Mouse (Mus musculus): Measurements from ENCODE around the gene Klhl22. TPM values are rescaled to one million over a fixed set of nuclear protein-coding genes. Genes with fewer than 3 reads are reported as not detected.
A peak's percentile ranks its signal among the peaks of the same experiment; 100 is the strongest.

Gene Klhl22
- total RNA-seq, 1 experiment from 2014 or later, result 10.5 TPM

GRCm38 (mm10) chr16:17745067-17745466, 14.4 kb upstream of the Klhl22 start:
- no peak for ATAC-seq (ENCODE audit: extremely low read depth, insufficient number of reproducible peaks, low FRiP score, poor library complexity, severe bottlenecking)

GRCm38 (mm10) chr16:17753001-17753400, 6.4 kb upstream of the Klhl22 start:
- no peak for ATAC-seq (ENCODE audit: extremely low read depth, insufficient number of reproducible peaks, low FRiP score, poor library complexity, severe bottlenecking)

GRCm38 (mm10) chr16:17753686-17754085, 5.7 kb upstream of the Klhl22 start:
- ATAC-seq (ENCODE audit: extremely low read depth, insufficient number of reproducible peaks, low FRiP score, poor library complexity, severe bottlenecking), result no peak

GRCm38 (mm10) chr16:17757756-17758155, 1.7 kb upstream of the Klhl22 start:
- ATAC-seq (ENCODE audit: extremely low read depth, insufficient number of reproducible peaks, low FRiP score, poor library complexity, severe bottlenecking), result no peak

GRCm38 (mm10) chr16:17758902-17759301, 516 bp upstream of the Klhl22 start:
- ATAC-seq (ENCODE audit: extremely low read depth, insufficient number of reproducible peaks, low FRiP score, poor library complexity, severe bottlenecking), result no peak

- no peak for ATAC-seq (ENCODE audit: extremely low read depth, insufficient number of reproducible peaks, low FRiP score, poor library complexity, severe bottlenecking)
Observed at GRCm38 (mm10) chr16:17759813-17760321, 449 bp downstream of the Klhl22 start.

- ATAC-seq (ENCODE audit: extremely low read depth, insufficient number of reproducible peaks, low FRiP score, poor library complexity, severe bottlenecking), result 0 out of 2 replicates have a peak, but pooled peaks have one; percentile 25
Observed at GRCm38 (mm10) chr16:17760657-17761056, 1.2 kb downstream of the Klhl22 start.

- no peak for ATAC-seq (ENCODE audit: extremely low read depth, insufficient number of reproducible peaks, low FRiP score, poor library complexity, severe bottlenecking)
Observed at GRCm38 (mm10) chr16:17761074-17761473, 1.7 kb downstream of the Klhl22 start.

GRCm38 (mm10) chr16:17764108-17764511, 4.7 kb downstream of the Klhl22 start:
- no peak for ATAC-seq (ENCODE audit: extremely low read depth, insufficient number of reproducible peaks, low FRiP score, poor library complexity, severe bottlenecking)

- ATAC-seq (ENCODE audit: extremely low read depth, insufficient number of reproducible peaks, low FRiP score, poor library complexity, severe bottlenecking), result no peak
Observed at GRCm38 (mm10) chr16:17768834-17769233, 9.4 kb downstream of the Klhl22 start.

GRCm38 (mm10) chr16:17771117-17771865, 11.9 kb downstream of the Klhl22 start:
- ATAC-seq (ENCODE audit: extremely low read depth, insufficient number of reproducible peaks, low FRiP score, poor library complexity, severe bottlenecking), result no peak

- ATAC-seq (ENCODE audit: extremely low read depth, insufficient number of reproducible peaks, low FRiP score, poor library complexity, severe bottlenecking), result 0 out of 2 replicates have a peak, but pooled peaks have one; percentile 23
Observed at GRCm38 (mm10) chr16:17776828-17777227, 17.4 kb downstream of the Klhl22 start.

- ATAC-seq (ENCODE audit: extremely low read depth, insufficient number of reproducible peaks, low FRiP score, poor library complexity, severe bottlenecking), result no peak
Observed at GRCm38 (mm10) chr16:17778223-17778622, 18.8 kb downstream of the Klhl22 start.

GRCm38 (mm10) chr16:17779692-17780091, 20.3 kb downstream of the Klhl22 start:
- no peak for ATAC-seq (ENCODE audit: extremely low read depth, insufficient number of reproducible peaks, low FRiP score, poor library complexity, severe bottlenecking)

- ATAC-seq (ENCODE audit: extremely low read depth, insufficient number of reproducible peaks, low FRiP score, poor library complexity, severe bottlenecking), result no peak
Observed at GRCm38 (mm10) chr16:17785337-17785736, 25.9 kb downstream of the Klhl22 start.

GRCm38 (mm10) chr16:17792728-17793127, 33.3 kb downstream of the Klhl22 start:
- ATAC-seq (ENCODE audit: extremely low read depth, insufficient number of reproducible peaks, low FRiP score, poor library complexity, severe bottlenecking), result no peak

GRCm38 (mm10) chr16:17794047-17794446, 34.6 kb downstream of the Klhl22 start:
- no peak for ATAC-seq (ENCODE audit: extremely low read depth, insufficient number of reproducible peaks, low FRiP score, poor library complexity, severe bottlenecking)

GRCm38 (mm10) chr16:17795643-17796042, 36.2 kb downstream of the Klhl22 start:
- ATAC-seq (ENCODE audit: extremely low read depth, insufficient number of reproducible peaks, low FRiP score, poor library complexity, severe bottlenecking), result no peak

- ATAC-seq (ENCODE audit: extremely low read depth, insufficient number of reproducible peaks, low FRiP score, poor library complexity, severe bottlenecking), result no peak
Observed at GRCm38 (mm10) chr16:17796519-17796918, 37.1 kb downstream of the Klhl22 start.

- ATAC-seq (ENCODE audit: extremely low read depth, insufficient number of reproducible peaks, low FRiP score, poor library complexity, severe bottlenecking), result no peak
Observed at GRCm38 (mm10) chr16:17796971-17797811, 37.8 kb downstream of the Klhl22 start, which contains the start of gene Scarf2. Gene Scarf2, plus strand, starts transcription at chr16:17797282.

All from neutrophil, adult 5-6 weeks (primary cell).